Mouse (Mus musculus): ENCODE results near the gene Slc43a2.

Slc43a2 gene

DNA sequence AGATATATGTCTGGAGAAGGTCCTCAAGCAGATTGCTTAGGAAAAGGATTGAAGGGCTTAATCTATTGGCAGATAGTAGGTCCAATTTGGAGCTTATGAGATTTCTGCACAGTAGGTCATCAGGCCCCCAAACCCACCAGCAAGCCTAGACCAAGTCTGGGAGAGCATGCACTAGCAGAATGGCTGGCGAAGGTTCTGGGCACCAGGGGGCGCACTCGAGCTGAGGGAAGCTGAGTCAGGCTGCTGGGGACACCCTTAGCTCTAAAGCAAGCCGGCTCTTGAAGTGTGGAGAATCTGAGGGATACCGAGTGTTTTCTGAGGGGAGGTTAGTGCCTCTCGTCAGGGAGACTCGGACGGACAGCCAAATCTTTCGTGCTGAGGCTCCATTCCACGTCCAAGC is 1.2 kb upstream of the Slc43a2 start:
- peak; percentile 86 for DNase-seq (ENCODE audit: low read depth)

DNA sequence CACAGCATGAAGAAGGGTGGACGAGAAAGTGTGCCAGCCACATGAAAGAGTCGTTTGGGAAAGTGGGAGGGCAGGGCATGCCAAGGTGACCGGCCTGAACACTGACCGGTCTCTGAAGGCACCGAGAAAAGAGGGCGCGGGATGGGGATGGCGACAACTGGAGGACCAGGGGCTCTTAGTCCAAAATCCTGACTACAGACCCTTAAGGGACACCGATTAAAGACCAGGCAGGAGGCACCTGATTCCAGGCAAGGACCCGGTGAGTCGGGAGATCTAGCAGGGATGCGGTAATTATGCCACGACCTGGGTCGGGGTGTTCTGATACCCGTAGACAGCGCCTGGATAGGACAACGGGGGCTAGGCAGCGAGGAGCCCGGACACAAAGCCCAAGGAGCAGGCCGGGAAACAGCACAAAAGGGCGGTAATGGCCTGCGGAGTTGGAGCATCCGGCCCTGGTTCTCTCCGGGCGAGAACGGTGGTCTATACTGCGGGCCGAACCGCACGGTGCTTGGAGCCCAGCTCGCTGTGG is 585 bp upstream of the Slc43a2 start:
- no peak for DNase-seq (ENCODE audit: low read depth)

DNA sequence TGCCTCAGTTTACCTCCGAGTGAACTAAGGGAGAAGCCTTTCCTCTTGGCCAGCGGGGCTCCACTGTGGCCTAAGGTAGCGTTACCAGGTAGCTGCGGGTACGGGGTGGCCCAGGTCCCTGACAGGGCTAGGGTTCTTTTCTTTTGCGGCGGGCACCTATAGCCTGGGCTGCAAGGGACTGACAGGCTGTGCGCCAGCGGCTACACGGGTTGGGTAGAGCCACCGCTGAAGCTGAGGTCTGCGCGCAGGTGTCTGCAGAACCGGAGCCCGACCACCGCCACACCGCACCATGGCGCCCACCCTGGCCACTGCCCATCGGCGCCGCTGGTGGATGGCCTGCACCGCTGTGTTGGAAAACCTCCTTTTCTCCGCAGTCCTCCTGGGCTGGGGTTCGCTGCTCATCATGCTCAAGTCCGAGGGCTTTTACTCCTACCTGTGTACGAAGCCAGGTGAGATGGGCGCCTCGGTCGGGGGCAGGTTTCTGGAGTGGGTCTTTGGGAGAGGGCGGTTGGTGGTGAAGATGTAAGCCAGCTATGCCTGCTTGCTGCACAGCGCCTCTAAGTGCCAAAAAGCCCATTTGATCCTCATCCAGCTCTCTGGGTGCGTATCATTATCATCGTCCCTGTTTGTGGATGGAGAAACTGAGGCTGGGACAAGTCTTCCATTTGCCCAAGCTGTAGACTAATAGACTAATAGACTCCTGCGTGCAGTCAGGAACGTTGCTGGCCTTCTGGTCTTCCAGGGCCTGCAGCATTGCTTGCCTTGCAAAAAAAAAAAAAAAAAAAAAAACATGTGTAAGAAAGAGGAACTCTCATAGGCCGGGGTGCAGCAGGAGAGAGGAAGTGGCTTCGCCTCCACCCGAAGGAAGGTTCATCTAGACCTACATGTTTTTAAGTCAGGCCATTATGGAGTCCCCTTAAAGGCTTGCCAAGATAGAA is 1.1 kb downstream of the Slc43a2 start:
- no peak for DNase-seq (ENCODE audit: low read depth)

DNA sequence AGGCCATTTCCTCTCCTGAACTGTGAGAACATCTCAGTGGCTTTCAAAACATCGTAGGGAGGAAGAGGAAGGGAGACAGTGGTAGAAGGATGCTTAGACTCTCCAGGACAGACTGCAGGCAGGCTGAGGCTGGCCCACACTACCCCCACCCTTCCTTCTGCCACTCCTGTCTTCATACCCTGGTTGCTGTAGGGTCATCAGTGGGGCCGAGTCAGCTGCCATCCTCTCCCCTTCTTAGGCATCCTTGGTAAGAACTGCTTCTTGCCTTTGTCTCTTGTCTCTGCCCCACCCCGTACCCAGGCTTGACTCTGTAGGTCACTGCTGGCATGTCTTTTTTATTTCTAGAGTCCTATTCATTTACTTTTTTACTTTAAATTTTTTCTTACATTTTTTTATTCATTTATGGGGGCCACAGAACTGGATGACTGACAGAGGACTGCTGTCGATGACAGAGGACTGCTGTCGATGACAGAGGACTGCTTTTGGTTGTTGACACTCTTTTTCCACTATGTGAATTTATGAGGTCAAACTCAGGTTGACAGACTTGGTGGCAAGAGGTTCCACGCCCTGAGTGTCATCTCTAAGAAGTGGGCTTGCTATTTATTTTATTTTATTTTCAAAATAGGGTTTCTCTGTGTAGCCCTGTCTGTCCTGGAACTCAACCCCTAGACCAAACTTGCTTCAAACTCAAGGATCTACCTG is 2.0 kb downstream of the Slc43a2 start:
- no peak for DNase-seq (ENCODE audit: low read depth)

DNA sequence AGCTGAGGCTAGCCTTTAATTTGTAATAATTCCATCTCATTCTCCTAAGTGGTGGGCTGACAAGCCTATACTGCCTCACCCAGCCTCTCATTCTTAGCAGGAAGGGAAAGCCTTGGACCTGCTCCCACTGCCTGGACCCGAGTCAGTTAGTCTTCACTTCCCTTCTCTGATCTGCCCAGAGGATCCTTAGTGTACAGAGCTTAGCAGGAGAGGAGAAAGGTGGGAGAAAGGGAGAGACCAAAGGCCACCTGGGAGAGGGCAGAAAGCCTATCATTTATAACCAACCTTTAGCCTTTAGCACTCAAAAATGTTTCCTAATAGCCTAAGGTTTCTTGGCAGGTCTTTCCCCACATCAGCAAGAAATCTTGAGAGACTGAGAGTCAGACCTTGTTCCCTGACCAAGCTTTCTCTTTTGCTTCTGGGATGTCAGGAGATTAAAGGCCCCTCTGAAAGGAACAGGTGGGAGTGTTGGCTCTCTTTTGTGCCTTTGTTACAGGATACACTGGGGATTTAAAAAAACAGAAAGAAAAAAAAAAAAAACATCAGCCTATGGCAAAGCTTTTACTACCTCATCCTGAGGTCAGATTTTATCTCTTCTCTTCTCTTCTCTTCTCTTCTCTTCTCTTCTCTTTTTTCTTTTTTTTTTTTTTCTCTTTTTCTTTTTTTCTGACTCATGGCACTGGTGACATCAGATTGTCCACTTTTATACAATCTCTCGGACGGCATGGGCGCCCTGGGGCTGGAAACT is 3.0 kb downstream of the Slc43a2 start:
- no peak for DNase-seq (ENCODE audit: low read depth)

DNA sequence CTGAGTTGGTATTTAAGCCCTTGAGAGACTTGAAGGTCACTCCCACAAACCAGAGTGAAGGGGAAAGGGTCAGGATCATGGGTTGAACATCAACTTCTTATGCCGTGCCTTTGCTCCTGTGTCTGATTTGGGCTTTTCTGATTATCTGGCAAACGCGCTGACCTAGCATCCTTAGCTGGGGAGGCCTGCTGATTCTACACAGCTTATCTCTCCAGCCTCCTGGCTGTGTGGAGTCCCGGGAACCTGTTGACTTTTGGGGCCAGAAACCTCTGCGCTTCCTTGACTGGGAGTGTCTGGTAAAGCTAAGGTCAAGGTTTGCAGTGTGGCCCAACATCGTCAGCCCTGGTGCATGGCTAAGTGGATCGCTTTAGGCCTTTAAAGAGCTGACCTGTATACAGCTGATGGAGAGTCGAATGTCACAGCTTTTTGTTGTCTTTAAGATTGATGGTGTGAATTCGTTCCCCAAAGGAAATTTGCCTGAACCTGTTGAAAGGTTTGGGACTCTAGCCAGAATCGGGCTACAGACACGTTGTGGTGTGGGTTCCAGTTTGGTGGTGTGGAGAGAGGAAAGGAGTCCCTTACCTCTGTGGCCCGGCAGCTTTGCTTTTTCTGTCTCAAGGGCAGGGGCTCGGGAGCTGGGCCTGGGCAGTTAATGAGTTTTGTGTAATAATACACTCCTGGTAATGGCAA is 3.8 kb downstream of the Slc43a2 start:
- peak; percentile 33 for DNase-seq (ENCODE audit: low read depth)

DNA sequence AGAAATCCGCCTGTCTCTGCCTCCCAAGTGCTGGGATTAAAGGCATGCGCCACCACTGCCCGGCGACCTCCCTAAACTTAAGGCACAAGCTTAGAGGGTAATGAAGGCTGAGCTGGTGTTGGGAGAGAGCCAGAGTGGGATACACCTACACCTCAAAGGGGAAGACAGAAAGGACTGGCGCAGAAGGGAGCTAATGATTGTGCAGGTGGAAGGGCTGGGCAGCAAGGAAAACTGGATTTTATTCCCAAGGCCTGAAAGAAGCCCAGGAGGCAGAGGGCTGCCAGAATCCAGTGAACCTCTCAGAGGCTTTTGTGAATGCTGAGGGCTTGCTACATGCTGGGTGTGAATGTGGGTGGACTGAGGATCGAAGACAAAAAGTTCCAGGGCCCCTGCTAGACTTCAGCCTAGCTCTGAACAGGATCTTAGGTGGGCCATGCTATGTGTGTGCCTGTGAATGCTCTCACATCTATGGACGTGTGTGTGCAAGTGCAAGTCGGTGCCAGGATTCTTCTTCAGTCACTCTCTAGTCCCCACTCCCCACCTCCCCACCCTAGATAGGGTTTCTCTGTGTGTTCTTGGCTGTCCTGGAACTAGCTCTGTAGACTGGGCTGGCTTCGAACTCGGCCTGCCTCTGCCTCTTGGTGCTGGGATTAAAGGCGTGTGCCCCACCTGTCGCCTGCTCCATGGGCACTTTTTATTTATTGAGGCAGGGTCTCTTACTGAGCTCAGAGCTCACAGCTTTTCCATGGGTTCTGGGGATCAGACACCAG is 4.9 kb downstream of the Slc43a2 start:
- DNase-seq (ENCODE audit: low read depth), result no peak

DNA sequence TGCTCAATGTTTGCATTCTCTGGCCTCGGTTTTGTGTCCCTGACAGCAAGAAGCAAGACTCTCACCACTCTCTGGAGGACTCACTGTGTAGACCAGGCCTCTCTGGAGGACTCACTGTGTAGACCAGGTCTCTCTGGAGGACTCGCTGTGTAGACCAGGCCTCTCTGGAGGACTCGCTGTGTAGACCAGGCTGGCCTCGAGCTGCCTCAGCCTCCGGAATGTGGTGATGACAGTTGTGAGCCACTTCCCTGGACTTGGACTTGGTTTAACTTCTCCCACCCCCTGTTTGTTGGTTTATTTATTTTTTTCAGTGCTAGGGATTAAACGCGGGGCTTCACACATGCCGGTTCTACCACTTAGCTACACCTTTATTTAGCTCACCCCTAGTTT is 5.5 kb downstream of the Slc43a2 start:
- no peak for DNase-seq (ENCODE audit: low read depth)

DNA sequence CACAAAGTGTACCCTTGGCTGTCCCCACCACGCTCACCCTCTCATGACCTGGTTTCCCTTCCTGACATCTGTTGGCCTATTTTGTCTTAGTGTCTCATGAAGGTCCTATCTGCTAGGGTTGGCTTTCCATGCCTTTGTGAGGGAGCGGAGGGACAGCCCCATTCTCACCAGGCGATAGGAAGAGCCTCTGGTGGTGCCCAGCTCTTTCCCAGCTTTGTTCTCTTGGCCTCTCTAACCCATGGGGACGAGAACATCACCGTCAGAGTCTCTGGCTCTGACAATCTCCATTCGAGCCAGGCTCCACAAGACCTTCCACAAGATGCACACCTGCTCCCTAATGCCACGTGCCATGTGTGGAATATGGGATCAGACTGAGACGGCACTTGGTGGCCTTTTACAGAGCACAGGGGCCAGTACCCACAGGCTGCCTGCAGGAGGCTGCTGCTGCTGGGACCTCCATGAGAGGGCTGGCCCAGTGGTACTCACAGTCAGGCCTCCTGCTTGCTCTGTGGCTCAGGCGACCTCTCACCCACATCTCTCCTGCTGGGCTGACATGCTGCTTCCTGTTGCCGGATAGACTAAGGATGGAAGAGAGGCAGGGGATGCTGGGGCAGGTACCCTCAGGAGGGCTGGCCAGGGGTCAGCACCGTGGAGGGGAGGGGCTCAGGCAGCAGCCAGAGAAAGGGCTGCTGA is 6.1 kb downstream of the Slc43a2 start:
- no peak for DNase-seq (ENCODE audit: low read depth)

DNA sequence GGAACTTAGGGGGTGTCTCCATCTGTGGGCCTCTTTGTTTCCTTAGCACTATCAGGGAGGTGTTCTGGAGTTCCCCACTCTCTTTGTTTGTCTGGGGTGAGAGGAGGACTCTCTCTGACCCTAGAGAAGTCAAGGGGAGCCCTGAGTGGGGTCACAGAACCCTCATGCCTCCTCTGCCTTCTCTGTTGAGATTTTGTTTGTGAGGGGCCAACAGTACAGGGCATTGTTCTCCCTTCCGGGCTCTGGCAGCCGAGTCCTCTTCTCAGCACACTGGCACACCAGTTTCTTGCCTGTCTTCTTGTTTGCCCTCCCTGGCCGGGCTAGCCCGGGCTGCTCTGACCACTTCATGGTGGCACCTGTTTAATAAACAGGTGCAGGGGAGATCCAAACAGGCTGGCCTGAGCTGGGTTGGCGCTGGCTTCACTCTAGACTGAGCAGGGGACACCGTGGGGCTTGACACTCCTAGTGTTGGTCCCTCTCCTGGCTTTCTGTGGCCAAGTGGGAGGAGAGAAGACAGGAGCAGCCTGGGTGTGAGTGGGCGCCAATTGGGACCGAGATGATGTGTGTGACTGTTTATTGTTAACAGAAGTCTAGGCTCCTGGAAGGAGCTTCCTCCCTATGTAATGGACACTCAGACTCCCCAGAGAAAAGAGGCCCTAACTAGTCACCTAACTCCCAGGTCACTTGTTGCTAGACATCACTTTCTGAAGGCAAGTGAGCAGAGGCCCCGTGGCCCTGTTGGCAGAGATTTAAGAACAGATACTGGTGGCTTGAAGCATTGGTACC is 6.9 kb downstream of the Slc43a2 start:
- DNase-seq (ENCODE audit: low read depth), result no peak

DNA sequence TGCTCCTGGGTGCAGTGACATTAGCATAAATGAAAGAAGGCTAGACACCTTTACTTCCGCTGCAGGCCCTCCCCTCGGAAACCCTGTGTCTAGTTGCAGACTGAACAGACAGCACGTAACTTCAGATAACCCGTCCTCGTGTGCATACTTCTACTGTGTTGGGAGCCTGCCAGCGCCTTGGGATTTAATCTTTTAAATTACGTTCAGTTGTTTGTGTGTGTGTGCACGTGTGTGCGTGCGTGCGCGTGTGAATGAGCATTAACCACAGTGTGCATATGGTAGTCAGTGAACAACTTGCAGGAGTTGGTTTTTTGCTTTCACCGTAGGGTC is 7.4 kb downstream of the Slc43a2 start:
- no peak for DNase-seq (ENCODE audit: low read depth)

DNA sequence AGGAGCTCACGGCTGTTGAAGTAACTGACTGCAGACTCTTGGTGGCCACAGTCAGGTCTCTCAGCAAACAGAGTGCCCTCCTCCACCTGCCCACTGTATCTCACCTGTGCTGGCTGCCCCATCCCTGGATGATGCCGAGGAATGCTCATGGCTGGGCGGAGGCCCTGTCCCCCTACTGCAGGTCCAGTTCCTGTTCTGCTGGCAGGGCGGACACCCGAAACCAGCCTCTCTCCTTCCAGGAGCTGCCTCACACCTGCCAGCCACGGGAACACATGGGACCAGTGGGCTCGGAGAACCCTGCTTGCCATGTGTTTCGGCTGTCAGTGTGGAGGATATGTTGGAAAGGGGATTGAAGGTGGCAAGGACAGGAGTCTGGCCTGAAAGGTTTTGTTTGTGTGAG is 8.7 kb downstream of the Slc43a2 start:
- no peak for DNase-seq (ENCODE audit: low read depth)

DNA sequence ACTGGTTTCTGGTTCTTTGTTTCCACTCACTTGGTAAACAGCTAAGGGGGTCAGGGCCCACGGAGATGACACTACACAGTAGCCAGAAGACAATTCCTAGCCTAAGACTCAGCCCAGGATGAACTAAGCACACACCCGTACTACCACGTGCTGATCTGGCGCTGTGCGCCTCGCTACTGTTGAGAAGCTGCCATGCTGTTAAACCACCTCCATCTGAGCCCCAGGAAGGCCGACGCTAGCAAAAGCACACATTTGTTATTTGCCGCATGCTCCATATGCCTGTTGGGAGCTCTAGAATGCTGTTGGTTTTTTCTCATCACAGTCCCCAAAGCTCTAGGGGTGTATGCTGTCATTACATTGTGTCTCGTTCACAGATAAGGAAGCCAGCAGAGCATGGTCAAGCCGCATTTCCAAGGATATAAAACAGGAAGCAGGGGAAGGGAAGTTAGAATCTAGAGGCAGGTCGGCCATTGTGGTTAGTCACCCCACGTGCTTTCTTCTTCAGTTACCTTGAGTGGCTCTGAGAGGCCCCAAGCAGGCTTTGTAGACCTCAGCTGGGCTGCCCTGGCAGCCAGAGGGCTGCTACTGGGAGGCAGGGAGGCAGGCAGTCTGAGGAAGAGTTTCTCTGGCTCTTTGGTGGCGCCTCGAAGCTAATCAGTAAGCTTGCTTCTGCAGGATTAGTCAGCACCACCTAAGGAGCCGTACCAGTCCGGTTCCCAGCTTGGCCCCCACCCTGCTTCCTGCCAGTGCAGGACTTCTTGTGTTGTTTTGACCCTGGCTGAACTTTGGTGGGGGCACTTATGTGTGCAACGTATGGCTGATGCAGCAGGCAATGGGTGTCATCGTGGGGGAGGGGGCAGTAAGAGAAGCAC is 9.5 kb downstream of the Slc43a2 start:
- no peak for DNase-seq (ENCODE audit: low read depth)

DNA sequence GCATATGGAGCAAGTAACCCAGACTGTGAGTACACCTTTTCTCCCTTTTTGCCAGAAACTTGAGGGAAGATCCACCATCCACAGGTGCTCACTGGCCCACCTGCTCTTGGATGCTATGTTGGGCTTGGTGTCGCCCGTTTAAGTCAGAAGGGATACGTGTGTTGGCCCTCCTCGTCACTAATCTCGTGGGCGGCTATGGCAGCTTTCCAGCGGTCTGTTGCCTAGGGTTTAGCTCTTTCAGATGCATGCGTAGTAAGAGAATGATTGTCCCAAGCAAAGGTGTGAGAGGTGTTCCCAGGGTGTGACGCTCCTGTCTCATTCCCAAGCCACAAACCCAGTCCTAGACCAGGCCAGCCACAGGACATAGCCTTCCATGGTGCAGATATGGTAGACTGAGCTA is 13.2 kb downstream of the Slc43a2 start:
- DNase-seq (ENCODE audit: low read depth), result no peak

DNA sequence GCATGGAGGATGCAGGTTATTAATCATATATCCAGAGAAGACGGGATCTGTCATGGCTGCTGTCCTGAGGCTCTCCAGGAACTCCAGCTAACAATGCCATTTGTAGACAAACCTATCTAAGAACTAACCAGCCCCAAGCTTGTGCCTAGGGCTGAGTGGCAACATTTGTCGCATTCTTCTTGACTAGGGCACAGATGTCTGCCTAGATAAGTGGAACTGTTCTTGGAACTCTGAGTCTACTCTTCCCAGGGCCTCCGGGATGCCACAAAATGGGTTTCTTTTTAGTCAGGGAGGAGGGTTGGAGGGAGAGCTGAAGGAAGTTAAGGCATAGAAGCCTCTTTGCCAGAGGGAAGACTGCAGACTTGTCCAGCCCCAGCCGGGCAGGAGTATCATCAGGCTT is 14.6 kb downstream of the Slc43a2 start:
- DNase-seq (ENCODE audit: low read depth), result peak; percentile 65

DNA sequence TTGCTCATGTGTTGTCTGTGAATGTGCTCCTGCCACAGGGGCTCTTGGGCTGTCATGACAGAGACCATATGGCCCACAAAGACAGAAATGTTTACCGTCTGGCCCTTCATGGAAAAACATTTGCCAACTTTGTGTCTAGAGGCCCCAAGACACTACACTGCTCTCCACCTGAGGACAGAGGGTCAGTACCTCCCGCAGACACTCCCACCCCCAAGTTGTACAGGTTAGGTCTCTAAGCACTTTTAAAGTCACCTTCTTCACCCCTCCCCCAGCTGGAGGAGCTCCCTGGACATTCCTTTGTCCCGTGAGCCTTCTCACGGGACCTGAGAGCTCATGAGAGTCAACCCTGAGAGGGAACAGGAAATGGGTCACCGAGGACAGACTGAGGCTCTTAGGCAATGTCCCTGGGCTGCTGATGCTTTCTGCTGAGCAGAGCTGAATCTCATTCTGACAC is 18.2 kb downstream of the Slc43a2 start:
- no peak for DNase-seq (ENCODE audit: low read depth)

DNA sequence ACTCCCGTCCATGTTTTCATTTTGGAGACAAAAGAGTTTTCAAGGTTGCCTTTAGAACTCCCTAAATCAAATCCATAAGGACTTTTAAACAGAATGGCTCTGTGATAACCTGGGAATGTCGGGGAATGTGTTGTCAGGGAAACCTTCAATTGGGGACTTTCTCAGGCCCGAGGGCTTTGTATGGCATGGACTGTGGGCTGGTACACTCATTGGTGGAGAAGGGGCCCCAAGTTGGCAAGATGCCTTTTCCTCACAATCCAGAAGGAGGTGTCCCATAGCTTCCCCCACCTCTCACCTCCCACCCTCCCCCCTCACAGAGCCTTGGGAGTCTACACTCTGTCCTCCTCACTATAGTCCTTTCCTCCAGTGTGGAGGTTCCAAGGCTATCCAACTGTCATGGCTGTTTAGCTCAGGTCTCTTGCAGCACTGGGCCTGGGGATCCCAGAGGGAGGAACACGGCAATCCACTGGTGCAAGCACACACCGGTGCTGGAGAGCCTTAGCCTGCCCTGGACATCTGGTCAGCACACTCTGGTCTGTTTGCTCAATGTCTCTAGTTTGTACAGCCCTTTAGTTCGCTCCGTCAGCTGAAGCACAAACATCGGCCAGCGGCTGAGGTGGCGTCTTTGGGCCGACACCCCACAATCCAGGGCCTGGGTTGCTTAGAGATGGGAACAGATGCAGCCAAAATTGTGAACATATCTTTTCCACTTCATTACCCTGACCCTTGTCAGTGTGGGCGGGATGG is 18.9 kb downstream of the Slc43a2 start:
- no peak for DNase-seq (ENCODE audit: low read depth)

DNA sequence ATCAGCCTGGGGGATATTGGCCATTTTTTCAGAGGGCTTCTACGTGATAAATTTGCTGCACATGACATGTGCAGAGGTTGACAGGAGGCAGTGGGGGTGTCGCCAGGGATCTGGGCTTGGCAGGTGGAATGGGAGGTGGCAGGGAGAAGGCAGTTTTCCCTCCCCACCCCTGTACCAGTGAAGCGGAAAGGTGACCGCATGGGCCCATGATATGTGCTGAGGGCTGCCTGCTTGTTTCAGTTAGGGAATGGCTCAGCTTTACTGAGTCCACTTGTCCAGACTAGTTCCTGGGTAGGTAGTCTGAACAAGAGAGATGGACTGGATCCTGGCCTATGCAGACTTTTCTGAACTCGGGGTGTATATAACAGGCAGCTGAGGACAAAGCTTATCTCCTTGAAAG is 19.8 kb downstream of the Slc43a2 start:
- DNase-seq (ENCODE audit: low read depth), result no peak

All from c-Kit-positive CD71-positive TER-119-negative erythroid progenitor cells, embryonic 14.5 days (primary cell).